Mouse (Mus musculus) cerebellum, postnatal 36 days (tissue): Measurements from ENCODE around the gene Ccdc13.

Experiments used
- DNase-seq, 2 experiments: peaks; one replicate each; pipeline ENCODE4 v3.0.0; 2021 to 2022; ENCODE audit warnings: mixed read lengths in 2 of 2

The Ccdc13 gene

DNA sequence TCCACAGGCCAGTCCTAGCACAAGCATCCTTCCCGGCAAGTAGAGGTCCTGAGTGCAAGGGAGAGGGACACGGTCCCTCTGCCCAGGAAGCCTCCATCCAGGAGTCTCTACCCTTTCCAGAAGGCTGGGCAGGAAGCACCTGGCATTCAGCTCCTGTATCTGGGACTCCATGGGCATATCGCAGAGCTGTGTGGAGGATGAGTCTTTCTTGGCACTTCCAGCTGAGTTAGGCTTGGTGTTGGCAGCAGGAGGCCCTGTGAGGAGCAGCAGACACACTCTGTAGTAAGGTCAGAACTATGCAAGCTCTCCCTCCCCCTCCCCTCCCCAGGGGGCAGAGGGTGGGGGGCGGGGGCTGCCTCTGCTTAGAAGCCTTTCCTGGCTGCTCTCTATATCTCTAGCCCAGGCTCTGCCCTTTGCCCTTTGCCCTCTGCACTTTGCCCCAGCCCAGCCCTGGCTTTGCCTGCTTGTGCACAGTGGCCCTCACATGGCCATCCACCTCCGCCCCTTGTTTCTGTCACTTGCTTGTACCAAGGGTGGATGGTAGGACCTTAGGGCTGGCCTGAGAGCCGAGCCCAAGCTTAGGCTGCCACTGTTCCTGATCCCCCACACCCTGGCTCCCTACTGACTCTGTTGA lies 40.3 kb downstream of the Ccdc13 start:
- DNase-seq = no peak

DNA sequence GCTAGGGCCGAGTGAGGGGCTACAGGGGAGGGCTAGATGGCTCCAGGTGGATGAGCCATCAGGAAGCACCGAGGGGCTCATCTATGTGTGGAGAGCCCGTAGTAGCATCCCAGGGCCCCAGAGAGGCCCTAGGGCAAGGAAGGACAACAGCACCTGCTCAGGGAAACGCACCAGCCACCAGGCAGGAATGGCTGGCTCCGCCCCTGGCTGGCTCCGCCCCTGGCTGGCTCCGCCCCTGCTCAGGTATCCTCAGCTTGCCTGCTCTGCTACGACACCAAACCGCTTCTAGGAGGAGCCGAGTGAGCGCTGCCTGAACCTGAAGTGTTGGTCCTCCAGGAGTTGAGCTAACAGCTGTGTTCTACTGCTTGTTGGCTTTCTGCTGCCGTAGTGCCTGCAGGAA lies 41.5 kb downstream of the Ccdc13 start:
- DNase-seq = no peak

DNA sequence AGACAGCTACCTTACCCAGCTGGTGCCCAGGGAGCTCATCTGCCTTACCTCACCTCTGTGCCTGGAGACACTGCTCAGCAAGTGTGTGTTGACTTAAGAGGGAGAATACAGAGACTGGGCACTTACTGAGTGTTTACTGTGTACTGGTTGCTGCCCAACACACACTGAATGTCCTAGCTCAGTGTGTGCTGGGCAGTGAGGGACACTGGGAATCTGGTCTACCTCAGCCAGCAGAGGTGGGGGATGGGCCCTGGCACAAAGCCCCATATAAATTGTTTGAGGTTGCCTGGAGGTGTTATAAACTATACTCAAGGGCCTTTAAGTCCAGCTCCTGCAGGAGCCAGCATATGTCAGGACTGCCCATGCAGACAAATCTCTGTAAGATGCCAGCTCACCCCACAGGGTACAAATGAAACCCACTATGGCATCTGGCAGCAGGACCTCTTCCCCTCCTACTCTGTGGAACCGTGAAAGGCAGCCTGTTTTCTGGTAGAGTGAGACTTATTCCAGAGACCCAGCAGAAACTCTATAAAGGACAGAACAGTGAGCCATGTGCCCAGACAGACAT lies 44.2 kb downstream of the Ccdc13 start:
- peak in 1 of 2 experiments; percentile 21 for DNase-seq

DNA sequence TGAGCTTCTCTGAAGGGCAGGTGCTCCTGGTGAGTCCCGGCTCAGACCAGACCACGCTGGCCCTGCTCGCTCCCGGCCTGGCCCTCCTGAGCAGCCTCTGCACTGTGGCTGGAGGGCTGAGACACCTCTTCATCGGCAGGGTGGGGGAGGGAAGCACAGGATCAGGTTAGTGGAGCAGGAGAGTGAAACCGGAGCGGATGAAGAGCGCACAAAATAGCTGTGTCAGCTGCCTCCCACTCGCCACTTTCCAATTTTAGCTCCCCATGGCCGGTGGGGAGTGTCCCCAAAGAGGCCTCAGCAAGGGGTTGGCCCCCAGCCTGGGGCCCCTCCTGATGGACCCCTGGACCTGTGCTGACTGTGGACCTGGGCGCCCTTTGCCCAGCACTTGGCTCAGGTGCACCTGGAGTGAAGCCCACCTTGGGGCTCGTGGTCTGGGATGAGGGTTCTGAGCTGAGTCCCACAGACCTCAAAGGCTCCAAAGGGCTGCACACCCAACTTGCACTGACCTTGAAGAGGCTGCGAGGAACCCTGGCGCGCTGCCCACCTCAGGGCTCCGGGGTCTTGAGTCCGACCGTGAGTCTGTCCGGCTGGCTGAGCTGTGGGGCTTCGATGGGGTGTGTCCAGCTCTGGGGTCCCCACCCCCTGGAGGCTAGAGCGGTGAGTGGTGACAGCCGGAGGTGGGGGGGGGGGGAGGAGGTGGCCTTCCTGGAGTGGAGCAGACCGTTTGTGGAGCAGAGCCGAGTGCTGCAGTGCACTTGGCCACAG lies 47.3 kb downstream of the Ccdc13 start, which contains the start of gene Hhatl:
Hhatl (minus strand) TSS at position 751 of the 765 bp plus-strand sequence.
- DNase-seq = no peak

DNA sequence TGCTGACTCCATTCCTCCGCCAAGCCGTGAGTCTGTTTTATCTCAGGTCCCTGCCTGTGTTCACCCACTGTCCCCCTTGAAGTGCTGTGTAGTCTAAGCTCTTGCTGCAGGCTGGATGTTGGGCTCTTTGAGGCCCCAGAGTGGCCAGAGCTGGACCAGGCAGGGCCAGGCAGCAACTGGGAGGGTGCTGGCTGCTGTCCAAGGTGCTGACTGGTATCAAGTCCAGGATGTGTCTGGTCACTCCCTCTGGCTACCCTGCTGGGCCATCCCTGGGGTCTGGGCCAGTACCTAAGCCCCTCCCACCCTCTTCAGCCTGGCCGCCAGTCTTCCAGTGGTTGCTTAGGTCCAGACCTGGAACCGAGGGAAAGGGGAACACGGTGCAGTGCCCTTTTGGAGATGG lies 48.1 kb downstream of the Ccdc13 start:
- peak; percentile 32 to 47 for DNase-seq

DNA sequence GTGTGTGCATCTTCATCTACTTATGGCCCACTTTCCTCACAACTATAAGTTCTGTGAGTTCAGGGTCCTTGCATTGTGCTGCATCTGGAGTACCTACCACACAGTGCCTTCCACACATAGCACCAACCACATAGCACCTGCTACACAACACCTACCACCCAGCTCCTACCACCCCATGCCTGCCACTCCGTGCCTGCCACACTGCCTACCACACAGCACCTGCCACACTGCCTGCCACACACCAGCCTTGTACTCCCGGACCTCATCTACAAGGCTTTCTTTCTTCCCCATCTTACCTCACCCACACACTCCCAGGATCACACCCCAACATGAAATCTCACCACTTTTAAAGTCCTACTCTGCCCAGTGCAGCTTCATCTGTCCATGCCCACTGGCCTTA lies 52.9 kb downstream of the Ccdc13 start:
- no peak for DNase-seq

DNA sequence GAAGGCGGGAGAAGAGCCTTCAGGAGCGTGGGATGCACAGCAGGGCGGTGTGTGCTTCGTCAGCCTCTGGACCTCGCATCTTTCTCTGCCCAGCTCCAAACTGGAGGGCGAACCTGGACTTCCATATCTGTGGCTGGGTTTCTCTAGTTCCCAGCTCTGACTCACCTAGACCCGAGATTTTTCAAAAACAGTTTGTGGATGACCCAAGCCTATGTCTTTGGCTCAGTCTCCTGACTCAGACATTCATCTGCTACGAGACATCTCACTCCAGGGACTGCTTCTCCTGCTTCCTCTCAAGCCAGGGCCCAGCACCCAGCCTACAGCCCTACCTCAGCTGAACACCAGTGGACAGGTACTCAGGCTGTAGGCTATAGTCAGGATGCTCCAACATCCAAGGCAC lies 54.0 kb downstream of the Ccdc13 start:
- no peak for DNase-seq

DNA sequence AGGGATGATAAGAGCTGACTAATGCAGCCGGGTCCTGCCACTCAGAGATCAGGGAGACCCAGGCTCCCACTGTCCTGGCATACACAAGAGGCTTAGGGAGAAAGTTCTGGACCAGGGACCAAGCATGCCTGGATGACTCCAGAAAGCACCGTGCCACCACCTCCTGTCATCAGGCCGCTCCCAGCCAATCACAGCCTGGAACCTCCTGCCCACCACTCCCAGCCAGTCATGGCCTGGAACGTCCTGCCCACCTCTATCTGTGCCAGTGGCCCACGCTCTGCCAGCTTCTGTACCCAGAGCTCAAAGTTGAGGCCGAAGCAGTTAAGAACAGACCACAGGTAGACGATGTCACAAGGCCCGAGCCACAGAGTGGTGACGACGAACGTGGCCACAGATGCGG lies 54.5 kb downstream of the Ccdc13 start:
- DNase-seq = no peak

DNA sequence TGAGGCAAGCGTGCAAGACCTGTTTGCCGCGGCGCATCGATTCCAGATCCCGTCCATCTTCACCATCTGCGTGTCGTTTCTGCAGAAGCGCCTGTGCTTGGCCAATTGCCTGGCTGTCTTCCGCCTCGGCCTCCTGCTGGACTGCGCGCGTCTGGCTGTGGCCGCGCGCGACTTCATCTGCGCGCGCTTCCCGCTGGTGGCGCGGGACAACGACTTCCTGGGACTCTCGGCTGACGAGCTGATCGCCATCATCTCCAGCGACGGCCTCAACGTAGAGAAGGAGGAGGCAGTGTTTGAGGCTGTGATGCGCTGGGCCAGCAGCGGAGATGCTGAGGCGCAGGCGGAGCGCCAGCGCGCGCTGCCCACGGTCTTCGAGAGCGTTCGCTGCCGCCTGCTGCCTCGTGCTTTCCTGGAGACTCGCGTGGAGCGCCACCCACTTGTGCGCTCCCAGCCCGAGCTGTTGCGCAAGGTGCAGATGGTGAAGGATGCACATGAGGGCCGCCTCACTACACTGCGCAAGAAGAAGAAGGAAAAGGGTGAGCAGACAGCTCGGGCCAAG lies 61.1 kb downstream of the Ccdc13 start:
- DNase-seq = no peak

DNA sequence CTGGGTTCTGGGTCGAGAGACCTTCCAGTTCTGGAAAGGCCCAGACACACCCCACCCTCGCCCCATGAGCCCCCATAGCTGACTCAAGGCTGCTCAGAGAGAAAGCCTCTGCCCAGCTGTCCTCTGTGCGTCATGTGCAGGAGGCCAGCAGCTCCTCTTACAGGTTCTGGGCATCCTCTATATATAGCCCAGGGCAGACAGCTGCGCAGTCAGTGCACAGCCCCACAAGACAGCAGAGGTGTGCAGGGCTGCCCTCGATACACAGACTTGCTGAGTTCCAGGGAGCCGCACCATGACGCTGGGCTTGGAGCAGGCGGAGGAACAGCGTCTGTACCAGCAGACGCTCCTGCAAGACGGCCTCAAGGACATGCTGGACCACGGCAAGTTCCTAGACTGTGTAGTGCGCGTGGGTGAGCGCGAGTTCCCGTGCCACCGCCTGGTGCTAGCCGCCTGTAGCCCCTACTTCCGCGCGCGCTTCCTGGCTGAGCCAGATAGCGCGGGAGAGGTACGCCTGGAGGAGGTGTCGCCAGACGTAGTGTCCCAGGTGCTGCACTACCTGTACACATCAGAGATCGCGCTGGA lies 61.7 kb downstream of the Ccdc13 start, which contains the start of gene Klhl40:
Klhl40 (plus strand) TSS at position 124 of the 582 bp plus-strand sequence.
- no peak for DNase-seq

DNA sequence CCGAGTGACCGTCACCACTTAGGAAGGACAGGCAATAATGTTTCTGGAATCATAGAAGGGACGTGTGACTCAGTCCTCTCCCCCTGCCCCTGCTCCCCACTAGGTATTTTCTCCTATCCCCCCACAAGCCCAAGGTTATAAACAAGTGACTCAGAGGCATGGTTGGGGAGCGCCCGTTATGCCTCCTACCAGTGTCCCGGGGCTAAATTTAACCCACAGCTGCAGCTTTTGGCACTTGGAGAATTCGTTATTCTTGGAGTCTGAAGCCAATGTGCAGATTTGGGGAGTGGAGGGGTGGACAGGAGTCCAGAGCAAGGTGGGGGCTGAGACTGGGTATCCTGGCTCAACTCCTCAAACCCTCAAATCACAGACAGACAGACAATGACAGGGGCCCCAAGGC lies 62.8 kb downstream of the Ccdc13 start:
- DNase-seq = no peak

DNA sequence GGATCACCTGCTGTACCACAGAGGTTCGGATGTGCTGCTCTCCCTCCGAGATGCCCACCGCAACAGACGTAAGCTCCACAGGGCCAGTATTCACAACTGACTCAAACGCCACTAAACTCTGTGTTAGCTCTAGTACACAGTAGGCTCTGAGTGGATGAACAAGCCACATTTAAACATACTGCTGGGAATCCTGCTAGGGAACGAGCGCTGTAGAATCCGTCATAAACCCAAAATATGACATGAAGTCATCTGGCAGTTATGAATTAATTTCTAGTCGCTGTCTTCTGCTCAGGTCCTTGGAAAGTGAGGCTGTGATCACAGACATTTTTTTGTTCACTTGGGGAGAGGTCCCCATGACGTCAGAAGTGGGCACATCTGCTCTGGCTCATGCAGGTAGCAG lies 63.3 kb downstream of the Ccdc13 start:
- no peak for DNase-seq

DNA sequence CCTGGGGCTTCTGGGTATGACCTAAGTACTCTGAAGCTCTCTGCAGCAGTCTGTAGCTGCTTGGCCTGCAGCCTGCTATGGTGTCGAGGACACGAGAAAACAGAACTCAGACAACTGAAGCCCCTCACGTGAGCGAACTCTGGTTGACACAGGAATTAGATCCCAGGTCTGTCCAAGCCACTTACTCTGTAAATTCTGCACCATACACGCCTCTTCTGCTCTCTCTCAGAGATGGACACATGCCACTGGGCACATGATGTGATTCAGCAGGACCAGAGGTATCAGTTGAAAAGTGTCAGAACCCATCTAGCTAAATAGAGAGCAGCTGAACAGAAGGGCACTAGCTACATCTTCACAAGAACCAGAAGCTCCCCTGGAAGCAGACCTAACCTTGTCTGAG lies 66.8 kb downstream of the Ccdc13 start:
- no peak for DNase-seq

DNA sequence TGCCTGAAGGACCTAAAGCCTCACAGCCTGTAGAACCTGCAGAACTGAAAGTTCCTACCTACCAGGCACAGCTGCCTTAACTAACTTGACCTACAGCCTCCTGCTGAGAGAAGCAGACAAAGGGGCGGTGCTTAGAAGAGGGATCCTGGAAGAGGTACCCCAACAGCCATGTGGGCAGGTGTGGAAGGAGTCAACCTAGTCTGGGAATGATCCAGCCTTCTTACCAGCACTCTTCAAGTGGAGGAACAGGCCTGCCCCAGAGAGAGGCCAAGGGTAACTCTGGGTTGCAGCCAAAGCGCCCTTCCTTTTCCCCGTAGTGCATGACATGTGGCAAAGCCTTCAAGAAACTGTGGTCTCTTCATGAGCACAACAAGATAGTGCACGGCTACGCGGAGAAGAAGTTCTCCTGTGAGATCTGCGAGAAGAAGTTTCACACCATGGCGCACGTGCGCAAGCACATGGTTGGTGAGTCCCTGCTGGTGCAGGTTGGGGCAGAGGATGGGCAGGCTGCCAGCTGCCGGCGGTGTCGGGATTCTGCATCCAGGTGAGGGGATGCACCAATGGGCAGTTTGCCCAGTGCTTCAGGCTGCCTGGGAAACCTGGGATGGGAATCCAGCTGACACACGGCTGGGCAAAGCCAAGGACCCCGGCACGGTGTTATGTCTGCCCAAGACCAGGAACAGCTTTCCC lies 74.0 kb downstream of the Ccdc13 start:
- DNase-seq = no peak

DNA sequence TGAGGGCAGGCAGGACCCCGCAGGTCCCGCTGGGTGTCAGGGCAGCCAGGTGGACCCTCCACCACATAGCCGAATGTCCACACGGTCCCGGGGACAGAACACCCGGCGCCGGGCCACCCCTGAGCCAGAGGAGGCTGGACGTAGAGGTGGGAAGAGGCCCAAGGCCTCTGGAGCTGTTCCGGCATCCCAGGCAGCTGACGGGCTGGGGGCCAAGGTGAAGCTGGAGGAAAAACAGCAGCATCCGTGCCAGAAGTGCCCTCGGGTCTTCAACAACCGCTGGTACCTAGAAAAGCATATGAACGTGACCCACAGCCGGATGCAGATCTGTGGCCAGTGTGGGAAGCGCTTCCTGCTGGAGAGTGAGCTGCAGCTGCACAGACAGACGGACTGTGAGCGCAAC lies 75.5 kb downstream of the Ccdc13 start:
- DNase-seq = no peak

DNA sequence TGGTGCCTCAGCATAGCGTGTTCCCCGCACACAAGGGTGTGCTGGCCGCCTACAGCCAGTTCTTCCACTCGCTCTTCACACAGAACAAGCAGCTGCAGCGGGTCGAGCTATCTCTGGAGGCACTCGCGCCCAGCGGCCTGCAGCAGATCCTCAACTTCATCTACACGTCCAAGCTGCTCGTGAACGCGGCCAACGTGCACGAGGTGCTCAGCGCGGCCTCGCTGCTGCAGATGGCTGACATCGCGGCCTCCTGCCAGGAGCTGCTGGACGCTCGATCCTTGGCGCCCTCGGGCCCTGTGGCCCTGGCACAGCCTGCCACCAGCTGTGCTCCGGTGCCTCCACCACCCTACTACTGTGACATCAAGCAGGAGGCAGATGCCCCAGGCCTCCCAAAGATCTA lies 76.5 kb downstream of the Ccdc13 start:
- DNase-seq = no peak

DNA sequence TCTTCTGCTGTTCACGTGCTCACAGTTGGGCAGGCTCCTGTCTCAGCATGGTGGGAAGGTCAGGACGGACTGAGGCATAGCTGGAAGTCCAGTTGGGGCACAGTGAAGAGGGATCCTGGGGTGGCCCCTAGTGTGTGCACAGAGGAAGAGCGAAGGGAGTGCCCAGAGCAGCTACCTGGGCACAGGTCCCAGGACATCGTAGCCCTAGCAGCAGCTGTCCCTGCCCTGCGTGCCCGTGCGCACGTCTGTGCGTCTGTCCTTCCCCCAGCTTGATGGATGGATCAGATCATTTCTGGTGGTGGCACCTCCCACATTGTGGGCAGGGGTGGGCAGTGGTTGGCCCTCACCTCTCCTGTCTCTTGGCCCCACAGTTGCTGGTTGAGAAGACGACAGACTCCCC lies 77.0 kb downstream of the Ccdc13 start:
- no peak for DNase-seq

DNA sequence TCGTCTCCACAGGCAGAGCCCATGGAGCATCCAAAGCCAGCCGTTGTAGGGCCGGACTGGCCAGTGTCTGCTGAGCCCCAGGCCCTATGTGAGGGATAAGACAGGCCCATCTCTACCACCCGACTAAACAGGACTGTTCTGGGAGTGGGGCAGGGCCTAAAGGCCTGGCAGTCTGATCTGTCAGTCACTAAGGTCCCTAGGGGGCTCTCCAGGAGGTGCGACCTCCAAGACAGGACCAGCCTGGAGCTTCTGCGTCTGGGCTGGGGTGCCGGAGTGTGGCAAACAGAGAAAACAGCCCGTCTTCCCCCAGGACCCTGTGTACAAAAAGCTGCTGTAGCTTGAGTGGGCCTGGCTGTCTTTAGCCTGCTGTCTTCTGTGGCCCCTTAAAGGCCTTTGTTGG lies 77.5 kb downstream of the Ccdc13 start:
- DNase-seq = no peak

DNA sequence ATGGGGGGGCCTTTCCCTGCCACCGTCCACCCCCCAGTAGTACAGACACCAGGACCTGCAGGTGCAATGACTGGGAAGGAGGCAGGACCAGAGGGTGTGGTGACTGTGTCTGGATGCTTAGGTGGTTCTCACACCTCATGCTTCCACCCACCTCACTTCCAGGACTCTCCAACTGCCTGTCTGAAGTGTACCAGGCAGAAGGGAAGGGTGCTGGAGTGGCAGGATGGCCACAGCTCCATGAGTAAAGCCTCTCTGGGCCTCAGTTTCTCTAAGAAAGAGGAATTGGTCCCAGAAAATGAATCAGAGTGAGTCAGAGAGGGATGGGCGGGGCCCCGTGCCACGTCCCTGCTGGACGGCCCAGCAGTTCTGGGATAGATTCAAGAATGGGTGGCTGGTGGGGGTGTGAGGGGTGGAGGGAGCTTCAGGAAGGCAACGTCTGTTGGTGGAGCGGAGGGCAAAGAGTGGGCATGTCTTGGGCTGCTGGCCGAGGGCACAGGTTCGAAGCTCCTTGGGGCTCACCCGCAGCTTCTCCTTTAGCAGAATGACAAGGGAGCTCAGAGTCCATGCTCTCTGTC lies 78.1 kb downstream of the Ccdc13 start:
- no peak for DNase-seq

DNA sequence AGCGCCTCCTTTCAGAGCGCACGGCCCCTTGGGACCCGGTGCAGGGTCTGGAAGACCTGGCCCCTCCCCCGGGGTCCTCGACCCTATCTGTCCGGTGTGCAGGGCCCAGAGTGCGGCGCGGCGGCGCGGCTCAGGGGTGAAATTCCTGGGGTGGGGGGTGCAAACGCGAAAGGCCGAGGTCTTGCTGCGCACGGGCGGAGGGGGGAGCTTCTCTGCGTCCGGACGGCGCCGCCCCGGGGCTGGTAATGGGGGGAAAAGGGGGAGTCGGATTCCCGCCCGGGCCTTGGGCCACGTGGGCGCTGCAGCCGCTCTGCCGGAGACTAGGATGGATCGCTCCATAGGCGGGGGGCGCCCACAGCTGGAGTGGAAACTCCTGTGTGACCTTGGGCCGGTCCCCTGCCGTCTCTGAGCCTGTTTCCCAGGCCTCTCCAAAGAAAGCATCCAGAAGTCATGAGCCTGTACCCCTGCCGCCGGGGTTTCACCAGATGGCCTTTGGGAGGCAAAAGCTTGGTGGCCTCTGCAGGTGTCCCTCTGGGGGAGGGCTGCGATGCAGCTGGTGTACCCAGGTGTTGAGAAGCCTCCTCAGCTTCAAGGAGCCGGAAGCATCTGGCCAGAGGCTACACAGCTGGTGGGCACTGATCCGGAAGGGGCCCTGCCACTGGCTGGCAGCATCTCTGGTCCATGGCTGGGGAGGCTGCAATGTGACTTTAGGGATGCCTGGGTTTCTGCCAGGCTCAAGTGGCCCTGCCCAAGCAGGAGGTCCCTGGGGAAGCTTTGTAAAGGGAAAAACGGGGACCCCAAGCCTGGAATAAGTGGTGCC lies 78.8 kb downstream of the Ccdc13 start:
- DNase-seq = peak in 1 of 2 experiments; percentile 44
